Mouse (Mus musculus): Measurements from ENCODE around the gene Klhl22. TPM values are rescaled to one million over a fixed set of nuclear protein-coding genes. Genes with fewer than 3 reads are reported as not detected.
A peak's percentile ranks its signal among the peaks of the same experiment; 100 is the strongest.
"Not testable (repeated sequence)": the region's sequence is repeated elsewhere in the genome, so short reads cannot be mapped to it uniquely, and the experiment has no call there.

The Klhl22 gene
- total RNA-seq (2021), result 10 to 100 TPM; 16.1 to 16.7 TPM

- intact Hi-C loops (cut with DNase I), result no loop called here
- DNase-seq (ENCODE audit: low spot score), result peak; percentile 87
Observed at GRCm38 (mm10) chr16:17759344-17759773, at the start of gene Klhl22. Gene Klhl22, plus strand, starts transcription at chr16:17759618.

DNA sequence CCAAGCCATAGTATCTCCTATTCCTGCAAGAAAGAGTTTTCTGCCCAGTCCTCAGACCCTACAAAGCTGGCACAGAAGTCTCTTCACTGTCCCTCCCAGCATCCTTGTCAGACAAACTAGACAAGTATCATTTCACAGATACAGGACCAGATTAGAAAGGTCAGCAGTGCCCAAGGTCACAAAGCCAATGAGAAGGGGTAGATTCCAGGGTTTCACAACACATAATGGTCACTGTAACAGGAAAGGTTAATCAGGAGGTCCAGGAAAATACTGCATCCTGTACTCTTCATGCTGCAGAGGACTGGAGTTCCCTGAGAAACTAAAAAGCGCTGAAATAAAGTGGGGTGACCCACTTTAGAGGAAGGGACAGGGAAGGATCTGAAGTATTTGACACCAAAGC lies 41.6 kb upstream of the Klhl22 start:
- no peak for DNase-seq (ENCODE audit: low spot score)
- intact Hi-C loops (cut with DNase I), result no loop called here

GRCm38 (mm10) chr16:17721114-17721808 lies 38.2 kb upstream of the Klhl22 start:
- intact Hi-C loops (cut with DNase I), result loop anchor here (5.0 kb wide), 1 partner anchor 74 kb away; the partner anchor contains the start of gene Ccdc74a
- DNase-seq (ENCODE audit: low spot score), result no peak

DNA sequence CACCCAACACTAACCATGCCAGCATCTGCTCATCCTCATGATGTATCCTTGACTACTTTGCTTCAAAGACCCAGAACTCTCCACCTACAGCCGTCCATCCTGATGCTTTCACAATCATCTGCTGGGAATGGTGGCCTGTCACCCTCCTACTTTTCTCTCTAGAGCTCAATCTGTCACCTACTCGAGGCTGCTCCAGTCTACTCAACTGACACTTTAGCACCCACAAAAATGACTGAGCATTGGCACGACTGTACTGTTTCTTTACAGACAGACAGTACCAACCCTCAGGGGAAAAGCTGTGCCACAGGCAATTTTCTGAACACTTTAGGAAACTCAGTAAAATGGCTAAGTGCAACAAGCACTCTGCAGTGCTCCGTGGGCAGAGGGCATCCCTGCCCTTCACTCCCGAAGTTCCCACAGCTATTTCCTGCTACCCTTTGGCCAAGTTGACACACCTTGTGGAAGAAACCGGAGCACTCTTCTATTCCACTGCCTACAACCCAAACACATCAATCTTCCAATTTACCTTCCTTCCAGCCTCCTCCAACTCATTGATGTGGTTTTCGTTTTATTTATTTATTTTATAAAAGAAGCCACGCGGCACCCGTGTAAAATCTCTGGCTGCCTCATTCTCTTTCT lies 37.5 kb upstream of the Klhl22 start:
- no peak for DNase-seq (ENCODE audit: low spot score)
- intact Hi-C loops (cut with DNase I), result loop anchor here (5.0 kb wide), 1 partner anchor 75 kb away; the partner anchor contains the start of gene Ccdc74a

- intact Hi-C loops (cut with DNase I), result loop anchor here (5.0 kb wide), 1 partner anchor 75 kb away; the partner anchor contains the start of gene Ccdc74a
Observed at GRCm38 (mm10) chr16:17722461-17723324, 36.7 kb upstream of the Klhl22 start.

DNA sequence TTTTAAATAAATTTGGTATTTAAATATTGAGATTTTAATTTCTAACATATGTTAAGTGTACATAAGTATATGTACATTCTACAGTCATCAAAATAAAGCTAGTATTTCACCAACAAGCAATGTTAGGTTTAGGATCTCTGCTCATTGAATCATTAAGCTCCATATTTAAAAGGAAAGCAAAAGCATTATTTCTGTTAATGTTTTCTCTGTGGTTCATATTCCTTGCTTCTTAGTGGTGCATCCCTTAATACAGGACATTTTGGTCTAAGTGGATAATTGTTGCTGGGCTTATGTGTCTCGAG lies 36.1 kb upstream of the Klhl22 start:
- intact Hi-C loops (cut with DNase I), result loop anchor here (5.0 kb wide), 1 partner anchor 76 kb away; the partner anchor contains the start of gene Ccdc74a
- no peak for DNase-seq (ENCODE audit: low spot score)

More at GRCm38 (mm10) chr16:17722461-17723324, 36.7 kb upstream of the Klhl22 start:
- peak; percentile 81 for DNase-seq (ENCODE audit: low spot score)

DNA sequence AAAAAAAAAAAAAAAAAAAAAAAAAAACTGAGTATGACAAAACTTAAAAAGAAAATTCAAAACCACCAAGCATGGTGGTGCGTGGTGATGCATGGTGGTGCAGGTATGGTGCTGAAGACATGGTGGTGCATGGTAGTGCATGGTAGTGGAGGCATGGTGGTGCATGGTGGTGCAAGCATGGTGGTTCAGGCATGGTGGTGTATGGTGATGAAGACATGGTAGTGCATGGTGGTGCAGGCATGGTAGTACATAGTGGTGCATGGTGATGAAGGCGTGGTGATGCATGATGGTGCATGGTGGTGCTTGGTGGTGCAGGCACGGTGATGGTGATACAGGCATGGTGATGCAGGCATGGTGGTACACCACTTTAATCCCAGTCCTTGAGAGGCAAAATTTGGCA lies 35.0 kb upstream of the Klhl22 start:
- intact Hi-C loops (cut with DNase I), result loop anchor here (5.0 kb wide), 1 partner anchor 77 kb away; the partner anchor contains the start of gene Ccdc74a
- DNase-seq (ENCODE audit: low spot score), result no peak

DNA sequence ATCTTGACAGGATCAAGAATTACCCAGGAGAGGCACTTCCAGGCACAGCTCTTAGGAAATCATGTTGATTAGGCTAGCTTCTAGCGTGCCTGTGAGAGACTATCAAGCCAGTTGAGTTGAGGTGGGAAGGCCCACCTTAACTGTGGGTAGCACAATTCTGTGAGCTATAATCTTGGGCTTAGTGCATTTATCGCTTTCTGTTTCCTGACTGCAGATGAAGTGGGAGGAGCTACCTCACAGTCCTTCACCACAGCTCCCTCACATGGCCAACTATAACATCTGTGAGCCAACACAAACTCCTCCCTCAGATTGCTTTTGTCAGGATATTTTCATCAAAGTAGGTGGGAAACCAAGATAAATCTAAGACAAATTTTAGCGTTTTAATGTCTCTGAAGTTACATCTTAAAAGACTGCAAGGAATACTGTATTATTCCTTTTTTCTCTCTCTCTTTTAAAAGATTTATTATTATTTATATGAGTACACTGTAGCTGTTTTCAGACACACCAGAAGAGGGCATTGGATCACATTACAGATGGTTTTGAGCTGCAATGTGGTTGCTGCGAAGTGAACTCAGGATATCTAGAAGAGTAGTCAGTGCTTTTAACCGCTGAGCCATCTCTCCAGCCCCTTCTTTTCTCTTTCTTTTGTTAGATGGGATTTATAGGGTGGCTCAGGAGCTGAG lies 32.1 kb upstream of the Klhl22 start:
- intact Hi-C loops (cut with DNase I), result no loop called here
- peak; percentile 7 for DNase-seq (ENCODE audit: low spot score)

GRCm38 (mm10) chr16:17729974-17730373 lies 29.4 kb upstream of the Klhl22 start:
- intact Hi-C loops (cut with DNase I), result no loop called here

DNA sequence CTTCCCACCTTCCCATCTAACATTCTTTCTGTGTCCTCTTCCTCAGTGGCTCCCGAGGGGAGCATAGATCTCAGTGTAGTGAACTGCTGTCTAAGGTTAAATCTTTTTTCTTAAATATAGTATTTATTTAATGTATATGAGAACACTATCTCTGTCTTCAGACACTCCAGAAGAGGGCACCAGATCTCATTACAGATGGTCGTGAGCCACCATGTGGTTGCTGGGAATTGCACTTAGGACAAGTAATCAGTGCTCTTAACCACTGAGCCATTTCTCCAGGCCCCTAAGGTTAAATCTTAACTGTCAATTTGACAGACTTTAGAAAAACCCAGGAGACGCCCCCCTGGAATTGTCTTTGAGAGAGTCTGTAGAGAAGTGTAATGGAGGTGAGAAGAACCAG lies 27.4 kb upstream of the Klhl22 start:
- intact Hi-C loops (cut with DNase I), result no loop called here
- DNase-seq (ENCODE audit: low spot score), result no peak

More at GRCm38 (mm10) chr16:17729974-17730373, 29.4 kb upstream of the Klhl22 start:
- no peak for DNase-seq (ENCODE audit: low spot score)

DNA sequence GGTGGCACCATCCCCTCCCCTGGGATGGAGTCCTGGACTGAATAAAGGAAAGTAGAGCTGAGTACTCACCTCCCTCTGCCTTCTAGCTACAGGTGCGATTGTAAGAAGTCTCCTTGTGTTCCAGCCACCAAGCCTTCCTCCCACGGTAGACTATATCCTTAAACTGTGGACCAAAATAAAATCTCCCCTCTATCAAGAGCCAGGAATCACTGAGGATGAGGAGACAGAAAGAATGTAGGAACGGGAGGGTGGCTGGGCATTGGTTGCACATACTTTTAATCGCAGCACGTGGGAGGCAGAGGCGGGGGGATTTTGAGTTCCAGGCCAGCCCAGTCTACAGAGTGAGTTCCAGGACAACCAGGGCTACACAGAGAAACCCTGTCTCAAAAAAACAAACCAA lies 27.0 kb upstream of the Klhl22 start:
- intact Hi-C loops (cut with DNase I), result no loop called here
- DNase-seq (ENCODE audit: low spot score), result no peak

DNA sequence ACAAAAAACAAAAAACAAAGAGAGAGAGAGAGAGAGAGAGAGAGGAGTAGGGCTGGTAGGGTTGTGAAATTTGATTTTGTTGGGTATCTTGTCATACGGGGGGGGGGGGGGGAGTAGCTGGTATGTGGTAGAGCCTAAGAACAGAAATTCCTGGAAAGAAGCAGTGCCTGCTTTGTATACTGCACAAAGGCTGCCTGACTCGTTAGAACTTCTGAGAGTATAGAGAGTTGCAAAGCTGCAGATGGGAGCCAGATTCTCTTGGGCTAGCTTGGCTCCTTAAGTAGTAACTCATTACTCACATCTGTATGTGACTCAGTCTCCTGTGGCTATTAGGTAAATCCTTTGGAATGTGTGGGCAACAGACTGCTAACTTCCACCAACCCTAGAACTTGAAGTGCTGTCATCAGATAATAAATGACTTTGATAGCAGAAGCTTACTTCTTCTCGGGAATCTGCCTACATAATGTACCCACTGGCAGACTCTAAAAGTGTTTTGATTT lies 26.5 kb upstream of the Klhl22 start, which contains the start of gene Med15:
Gene Med15, minus strand, starts transcription at position 51 of the 500 bp plus-strand sequence.
- no peak for DNase-seq (ENCODE audit: low spot score)
- intact Hi-C loops (cut with DNase I), result no loop called here

DNA sequence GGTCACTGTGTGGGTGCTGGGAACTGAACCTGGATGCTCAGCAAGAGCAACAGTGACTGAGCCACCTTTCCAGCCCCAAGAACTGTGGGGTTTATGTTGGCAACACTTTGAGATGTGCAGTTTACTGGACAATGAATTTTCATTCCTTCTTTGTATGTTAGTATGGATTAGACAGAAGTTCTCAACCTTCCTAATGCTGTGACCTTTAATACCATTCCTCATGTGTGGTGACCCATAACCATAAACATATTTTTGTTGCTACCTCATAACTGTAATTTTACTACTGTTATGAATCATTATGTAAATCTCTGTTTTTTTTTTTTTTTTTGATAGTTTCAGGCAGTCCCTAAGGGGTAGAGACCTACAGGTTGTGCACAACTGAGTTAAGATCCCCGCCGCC lies 25.8 kb upstream of the Klhl22 start:
- intact Hi-C loops (cut with DNase I), result no loop called here
- DNase-seq (ENCODE audit: low spot score), result no peak

- DNase-seq (ENCODE audit: low spot score); intact Hi-C loops (cut with DNase I): not testable (repeated sequence)
Observed at GRCm38 (mm10) chr16:17734872-17735271, 24.5 kb upstream of the Klhl22 start.

DNA sequence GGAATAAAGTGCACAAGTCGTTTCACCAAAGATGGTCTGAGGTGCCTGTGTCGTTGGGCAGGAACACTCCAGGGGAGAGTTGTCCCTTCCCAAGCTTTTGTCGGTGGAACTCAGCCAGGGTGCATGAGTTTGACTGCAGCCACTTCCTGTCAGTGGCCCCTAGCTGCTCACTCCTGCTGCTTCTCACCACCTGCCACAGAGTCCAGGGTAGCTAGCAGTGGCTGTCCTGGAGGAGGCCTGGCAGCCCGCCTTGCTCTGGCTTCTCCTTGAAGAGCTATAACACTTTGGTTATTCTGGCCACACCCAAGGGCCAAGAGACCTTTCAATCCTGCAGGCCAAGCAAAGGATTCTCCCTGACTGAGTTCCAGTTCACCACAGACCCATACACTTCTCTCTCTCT lies 23.3 kb upstream of the Klhl22 start:
- no peak for DNase-seq (ENCODE audit: low spot score)
- intact Hi-C loops (cut with DNase I), result no loop called here

- no peak for DNase-seq (ENCODE audit: low spot score)
- intact Hi-C loops (cut with DNase I), result no loop called here
Observed at GRCm38 (mm10) chr16:17740080-17740479, 19.3 kb upstream of the Klhl22 start.

GRCm38 (mm10) chr16:17742810-17743209 lies 16.6 kb upstream of the Klhl22 start:
- no peak for DNase-seq (ENCODE audit: low spot score)
- intact Hi-C loops (cut with DNase I), result no loop called here

GRCm38 (mm10) chr16:17743279-17743678 lies 16.1 kb upstream of the Klhl22 start:
- intact Hi-C loops (cut with DNase I), result no loop called here
- DNase-seq (ENCODE audit: low spot score), result no peak

DNA sequence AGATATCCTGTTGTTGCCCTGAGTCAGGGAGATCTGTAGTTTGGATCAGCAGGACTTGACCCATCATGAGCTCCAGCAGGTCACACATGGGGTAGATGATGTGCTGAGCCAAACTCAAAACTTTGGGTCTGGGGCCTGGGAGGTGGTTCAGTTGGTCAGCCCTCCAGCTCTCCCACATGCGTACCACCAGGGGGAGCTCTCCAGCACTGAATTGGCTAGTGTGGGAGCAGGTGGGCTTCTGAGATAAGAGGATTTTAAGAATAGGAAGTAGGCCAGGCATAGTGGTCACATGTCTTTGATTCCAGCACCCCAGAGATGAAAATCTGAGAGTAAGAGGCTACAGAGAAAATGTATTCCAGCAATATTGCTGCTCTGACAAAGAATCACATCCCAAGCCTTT lies 14.9 kb upstream of the Klhl22 start:
- intact Hi-C loops (cut with DNase I), result loop anchor here (1.0 kb wide), 1 partner anchor 68 kb away; no protein-coding TSS in a partner anchor
- DNase-seq (ENCODE audit: low spot score), result no peak

- DNase-seq (ENCODE audit: low spot score), result no peak
- intact Hi-C loops (cut with DNase I), result no loop called here
Observed at GRCm38 (mm10) chr16:17745067-17745466, 14.4 kb upstream of the Klhl22 start.
